Mouse (Mus musculus) heart, embryonic 14.5 days (tissue): ENCODE results near the gene Baz1b. TPM values are rescaled to one million over a fixed set of nuclear protein-coding genes. Genes with fewer than 3 reads are reported as not detected.
A peak's percentile ranks its signal among the peaks of the same experiment; 100 is the strongest.

Source experiments
- ATAC-seq: fragments of 200-750 bp; cut with Nextera tagmentation; 2 replicates; pipeline ENCODE4 v1.8.0; 2017; ENCODE audit warnings: low read depth, moderate TSS enrichment; ENCODE audit not compliant: insufficient number of reproducible peaks, insufficient read depth, low FRiP score
- H3K27ac ChIP-seq, 2 experiments: fragments of 200-500 bp in 1 of 2; fragments of 300-500 bp in 1 of 2; sonication (generic) in 1 of 2; replicated peaks in 1 of 2; 2 replicates each; pipeline ENCODE4 v1.5.1; 2012 to 2014; ENCODE audit warnings: low read depth in 2 of 2, low read length in 2 of 2, control low read depth in 1 of 2, mild to moderate bottlenecking in 1 of 2, mixed read lengths in 1 of 2; ENCODE audit not compliant: control insufficient read depth in 1 of 2, insufficient read depth in 1 of 2
- H3K27me3 ChIP-seq: fragments of 300-500 bp; sonication (generic); 2 replicates; pipeline ENCODE4 v1.6.1; 2014; ENCODE audit warnings: mild to moderate bottlenecking, low read length, control low read depth; ENCODE audit not compliant: control insufficient read depth, insufficient read depth
- H3K36me3 ChIP-seq: fragments of 300-500 bp; sonication (generic); 2 replicates; pipeline ENCODE4 v1.6.1; 2014; ENCODE audit warnings: mild to moderate bottlenecking, control low read depth, low read length, mixed read lengths; ENCODE audit not compliant: control insufficient read depth, insufficient read depth
- H3K4me1 ChIP-seq, 2 experiments: fragments of 200-500 bp in 1 of 2; fragments of 300-500 bp in 1 of 2; sonication (generic) in 1 of 2; 2 replicates each; pipeline ENCODE4 v1.6.1; 2012 to 2014; ENCODE audit warnings: low read length in 2 of 2, control low read depth in 1 of 2, mixed read lengths in 1 of 2; ENCODE audit not compliant: control insufficient read depth in 2 of 2, insufficient read depth in 2 of 2
- H3K4me2 ChIP-seq: fragments of 300-500 bp; sonication (generic); 2 replicates; pipeline ENCODE4 v1.6.1; 2014; ENCODE audit warnings: mild to moderate bottlenecking, low read length
- H3K4me3 ChIP-seq, 2 experiments: fragments of 200-500 bp in 1 of 2; fragments of 300-500 bp in 1 of 2; sonication (generic) in 1 of 2; 2 replicates each; pipeline ENCODE4 v1.5.1; 2012 to 2014; ENCODE audit warnings: low read length in 2 of 2, mild to moderate bottlenecking in 2 of 2, control low read depth in 1 of 2, low read depth in 1 of 2, moderate library complexity in 1 of 2; ENCODE audit not compliant: control insufficient read depth in 1 of 2, insufficient read depth in 1 of 2
- H3K9ac ChIP-seq: fragments of 300-500 bp; sonication (generic); 2 replicates; pipeline ENCODE4 v1.6.1; 2014; ENCODE audit warnings: mild to moderate bottlenecking, low read length
- H3K9me3 ChIP-seq: fragments of 300-500 bp; sonication (generic); 2 replicates; pipeline ENCODE4 v1.6.1; 2016; ENCODE audit warnings: low read length, control low read depth; ENCODE audit not compliant: control insufficient read depth
- WGBS: fragments of 180-500 bp; shearing (Covaris S2); extraction: QIAGEN DNeasy Blood & Tissue Kit; methylation state at CpG from one replicate; pipeline ENCODE4 v1.1.7; 2014; 5-methylcytosine and 5-hydroxymethylcytosine counted together
- polyA plus RNA-seq: library from polyadenylated mRNA; unstranded; fragments of >200 nt; fragmentation: Nextera tagmentation; extraction: Ambion mirVana; gene quantifications from 2 replicates; pipeline ENCODE4 v1.2.1, GENCODE M21; 2014

Baz1b gene
- polyA plus RNA-seq, 1 experiment from 2014 or later, result 32.8 TPM

GRCm38 (mm10) chr5:135179616-135180015 lies 7.4 kb upstream of the Baz1b start:
- no peak overlapping the region for H3K4me2 ChIP-seq
- H3K9me3 ChIP-seq, result no peaks in the 10 kb centered on the region
- no peak overlapping the region for H3K4me3 ChIP-seq
- no peaks in the 10 kb centered on the region for H3K4me1 ChIP-seq
- H3K9ac ChIP-seq, result no peak overlapping the region
- peaks cover 79% of the 10 kb centered on the region for H3K36me3 ChIP-seq
- ATAC-seq, result no peak
- 91% methylated on average over 7 of the region's 7 CpGs for WGBS
- no peaks in the 10 kb centered on the region for H3K27me3 ChIP-seq
- H3K27ac ChIP-seq, result no peak overlapping the region

GRCm38 (mm10) chr5:135180796-135181195 lies 6.3 kb upstream of the Baz1b start:
- H3K4me1 ChIP-seq, result no peaks in the 10 kb centered on the region
- peaks cover 69% of the 10 kb centered on the region for H3K36me3 ChIP-seq
- H3K27me3 ChIP-seq, result no peaks in the 10 kb centered on the region
- 92% methylated on average over 14 of the region's 14 CpGs for WGBS
- H3K27ac ChIP-seq, result no peak overlapping the region
- H3K4me3 ChIP-seq, result no peak overlapping the region
- no peak overlapping the region for H3K9ac ChIP-seq
- no peak overlapping the region for H3K4me2 ChIP-seq
- no peak for ATAC-seq
- no peaks in the 10 kb centered on the region for H3K9me3 ChIP-seq

- Histone ChIP-seq H3K27ac (no peak overlapping the region), H3K27me3 (no peaks in the 10 kb centered on the region), H3K9ac (no peak overlapping the region), H3K4me2 (no peak overlapping the region), H3K9me3 (no peaks in the 10 kb centered on the region), H3K4me3 (no peak overlapping the region), H3K36me3 (peaks cover 61% of the 10 kb centered on the region), H3K4me1 (peaks cover 2 to 3% of the 10 kb centered on the region in 2 experiments; a peak in 3 of 4 replicates)
- 82% methylated on average over 6 of the region's 6 CpGs for WGBS
- no peak for ATAC-seq
These were observed 5.3 kb upstream of the Baz1b start for GRCm38 (mm10) chr5:135181776-135182175.

GRCm38 (mm10) chr5:135183131-135183861 lies 3.8 kb upstream of the Baz1b start:
- no peak overlapping the region for H3K9ac ChIP-seq
- H3K27me3 ChIP-seq, result no peaks in the 10 kb centered on the region
- H3K4me3 ChIP-seq, result no peak overlapping the region
- H3K36me3 ChIP-seq, result peaks cover 46% of the 10 kb centered on the region
- no peak for ATAC-seq
- H3K4me1 ChIP-seq, result peaks cover 2 to 3% of the 10 kb centered on the region in 2 experiments; a peak in 3 of 4 replicates
- 50% methylated on average over 8 of the region's 8 CpGs for WGBS
- H3K4me2 ChIP-seq, result no peak overlapping the region
- no peaks in the 10 kb centered on the region for H3K9me3 ChIP-seq
- peak overlapping the region; percentile 15 to 45; a peak in 3 of 4 replicates for H3K27ac ChIP-seq

- Histone ChIP-seq H3K9me3 (no peaks in the 10 kb centered on the region), H3K4me2 (no peak overlapping the region), H3K36me3 (peaks cover 40% of the 10 kb centered on the region), H3K9ac (no peak overlapping the region), H3K4me3 (no peak overlapping the region), H3K27ac (no peak overlapping the region), H3K27me3 (no peaks in the 10 kb centered on the region), H3K4me1 (peaks cover 6 to 18% of the 10 kb centered on the region in 2 experiments)
- no peak for ATAC-seq
- 92% methylated on average over 3 of the region's 3 CpGs for WGBS
These were observed 2.0 kb upstream of the Baz1b start for GRCm38 (mm10) chr5:135185016-135185415.

GRCm38 (mm10) chr5:135185596-135185995 lies 1.5 kb upstream of the Baz1b start:
- H3K9ac ChIP-seq, result no peak overlapping the region
- WGBS, result 35% methylated on average over 3 of the region's 3 CpGs
- peaks cover 40% of the 10 kb centered on the region for H3K36me3 ChIP-seq
- H3K27ac ChIP-seq, result no peak overlapping the region
- no peak for ATAC-seq
- no peak overlapping the region for H3K4me3 ChIP-seq
- no peaks in the 10 kb centered on the region for H3K27me3 ChIP-seq
- H3K4me2 ChIP-seq, result peak overlapping the region; percentile 81; the same call in 1 of the 2 replicates
- H3K4me1 ChIP-seq, result peaks cover 6 to 19% of the 10 kb centered on the region in 2 experiments
- no peaks in the 10 kb centered on the region for H3K9me3 ChIP-seq

- WGBS, result 26% methylated on average over 10 of the region's 10 CpGs
- Histone ChIP-seq H3K4me1 (peaks cover 6 to 19% of the 10 kb centered on the region in 2 experiments), H3K9me3 (no peaks in the 10 kb centered on the region), H3K27me3 (no peaks in the 10 kb centered on the region), H3K36me3 (peaks cover 40% of the 10 kb centered on the region), H3K4me2 (peak overlapping the region; percentile 81), H3K4me3 (peak overlapping the region; percentile 60 to 81), H3K27ac (peak overlapping the region; percentile 92 to 93), H3K9ac (peak overlapping the region; percentile 87)
- no peak for ATAC-seq
These were observed 838 bp upstream of the Baz1b start for GRCm38 (mm10) chr5:135186231-135186620.
